Mouse (Mus musculus) gastrocnemius, postnatal 10 days (tissue): ENCODE results near the gene Evi5l. TPM values are rescaled to one million over a fixed set of nuclear protein-coding genes. Genes with fewer than 3 reads are reported as not detected.

Source experiments
- DNase-seq: peaks from one replicate; pipeline ENCODE4 v3.0.0; 2021; ENCODE audit warnings: mixed read lengths
- long read RNA-seq, 2 experiments: library from polyadenylated mRNA; stranded (forward); transcript quantifications; one replicate each; pipeline ENCODE4 v2.0.0; 2021
- total RNA-seq, 2 experiments: library from RNA; stranded (reverse); gene quantifications; 2 replicates each; pipeline ENCODE4 v1.2.3; 2021

Evi5l gene
- 10 to 100 TPM; 15.5 to 20.5 TPM for total RNA-seq
- long read RNA-seq, experiment 1, transcript Evi5l-203 (20 exons, 3,938 nt) = major isoform, 18 of 34 reads
- long read RNA-seq, experiment 1, partial matches to known transcripts = 3 of 34 reads
- long read RNA-seq, experiment 1, other reads (novel, unspliced or antisense) = 7 of 34 reads
- long read RNA-seq, experiment 2, transcript Evi5l-203 (20 exons, 3,938 nt) = major isoform, 6 of 20 reads
- long read RNA-seq, experiment 2, partial matches to known transcripts = 4 of 20 reads
- long read RNA-seq, experiment 2, other reads (novel, unspliced or antisense) = 7 of 20 reads

DNA sequence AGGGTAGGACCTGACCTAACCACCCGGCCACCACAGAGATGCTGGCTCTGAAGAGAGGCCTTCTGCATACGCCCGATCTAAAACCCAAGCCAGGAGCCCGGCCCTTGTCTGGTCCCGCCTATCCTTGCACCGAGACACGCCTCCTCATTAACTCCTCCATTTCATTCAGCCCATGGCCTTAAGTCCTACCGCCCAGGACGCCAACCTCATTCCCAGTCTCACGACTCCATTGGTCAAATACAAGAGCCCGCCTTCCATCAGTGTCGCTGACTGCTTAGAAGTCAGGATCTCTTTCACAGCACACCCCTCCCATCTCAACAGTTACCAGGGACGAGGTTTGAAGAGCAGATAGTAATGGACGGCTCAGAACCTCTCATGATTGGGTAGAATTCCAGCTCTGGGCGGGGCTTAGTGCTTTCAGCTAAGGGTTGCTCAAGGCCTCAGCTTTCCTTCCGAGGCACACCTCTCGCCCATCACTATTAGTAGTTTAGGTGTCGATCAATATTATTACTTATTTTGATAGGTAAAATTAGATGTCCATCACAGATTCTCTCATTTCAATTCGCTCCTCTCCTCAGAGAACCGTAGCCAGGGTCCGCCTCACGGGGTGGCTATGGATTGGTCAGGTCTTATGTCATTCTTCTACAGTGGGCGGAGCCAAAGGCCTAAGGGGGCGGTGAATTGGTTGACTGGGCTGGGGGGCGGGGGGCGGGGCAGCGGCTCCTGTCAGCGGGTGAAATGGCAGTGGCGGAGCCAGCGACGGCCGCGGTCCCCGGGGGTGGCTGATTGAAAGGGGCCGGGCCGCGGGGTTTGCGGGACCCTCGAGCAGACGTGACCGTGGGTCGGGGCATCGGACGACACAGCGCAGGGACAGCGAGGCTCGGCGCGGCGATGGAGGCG, at the start of gene Evi5l:
Gene Evi5l (plus strand): TSS at position 716 of the 900 bp plus-strand sequence.
- DNase-seq = peak; percentile 95

DNA sequence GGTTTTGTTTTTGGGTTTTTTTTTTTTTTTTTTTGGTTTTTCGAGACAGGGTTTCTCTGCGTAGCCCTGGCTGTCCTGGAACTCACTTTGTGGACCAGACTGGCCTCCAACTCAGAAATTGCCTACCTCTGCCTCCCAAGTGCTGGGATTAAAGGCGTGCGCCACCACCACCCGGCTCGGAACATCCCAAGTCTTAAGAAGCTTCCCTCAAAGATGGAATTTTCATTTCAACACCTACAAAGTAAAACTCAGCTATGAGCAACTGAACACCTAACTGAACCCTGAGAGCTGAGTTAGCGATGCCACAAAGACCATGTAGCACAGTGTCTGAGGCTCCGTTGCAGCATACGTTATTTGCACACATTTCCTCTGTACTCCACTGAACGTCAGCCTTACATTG, 32.6 kb upstream of the Evi5l start, which contains the start of gene Cd209g:
Gene Cd209g (plus strand): TSS at position 301 of the 400 bp plus-strand sequence.
- no peak for DNase-seq

- peak; percentile 75 for DNase-seq
Observed at GRCm38 (mm10) chr8:4139660-4140646, 26.4 kb upstream of the Evi5l start.

- no peak for DNase-seq
Observed at GRCm38 (mm10) chr8:4141721-4142120, 24.6 kb upstream of the Evi5l start.

DNA sequence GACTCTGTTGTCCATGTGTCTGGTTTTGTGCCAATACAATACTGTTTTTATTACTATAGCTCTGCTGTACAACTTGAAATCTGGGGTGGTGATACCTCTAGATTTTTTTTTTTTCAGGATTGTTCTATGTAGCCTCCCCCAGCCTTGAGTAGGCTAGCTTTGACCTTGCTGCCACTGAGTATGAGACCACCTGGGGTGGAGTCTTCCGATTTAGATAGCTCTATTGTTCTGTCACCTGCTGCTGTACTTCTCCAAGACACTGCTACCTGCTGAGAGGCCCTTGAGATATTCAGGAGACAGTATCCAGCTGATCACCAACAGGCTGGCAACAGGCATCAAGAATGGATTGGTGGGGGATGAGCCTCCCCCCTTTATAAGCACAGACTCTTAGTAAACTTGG, 19.1 kb upstream of the Evi5l start:
- DNase-seq = no peak

GRCm38 (mm10) chr8:4154878-4155277, 11.5 kb upstream of the Evi5l start:
- DNase-seq = no peak

DNA sequence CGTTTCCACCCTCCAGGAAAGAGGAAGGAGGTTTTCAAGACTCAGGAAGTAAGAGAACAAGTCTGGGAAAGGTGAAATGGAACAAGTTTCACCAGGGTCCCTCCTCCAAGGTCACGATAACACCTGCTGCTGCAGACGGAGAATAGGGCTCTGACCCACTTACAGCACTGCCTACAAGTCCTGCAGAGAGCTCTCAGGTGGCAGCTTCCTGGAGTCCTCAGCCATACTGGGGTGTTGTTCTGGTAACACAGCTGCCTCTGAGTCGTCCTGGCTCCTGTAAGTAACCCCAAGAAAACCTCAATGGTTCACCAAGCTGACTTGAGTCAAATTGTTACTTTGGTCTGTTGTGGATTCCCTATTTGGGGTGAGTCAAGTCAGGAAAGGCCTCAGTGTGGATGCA, 3.6 kb upstream of the Evi5l start:
- DNase-seq = no peak

GRCm38 (mm10) chr8:4165176-4165851, 1.1 kb upstream of the Evi5l start:
- DNase-seq = no peak

- no peak for DNase-seq
Observed at GRCm38 (mm10) chr8:4166881-4167525, 636 bp downstream of the Evi5l start.

DNA sequence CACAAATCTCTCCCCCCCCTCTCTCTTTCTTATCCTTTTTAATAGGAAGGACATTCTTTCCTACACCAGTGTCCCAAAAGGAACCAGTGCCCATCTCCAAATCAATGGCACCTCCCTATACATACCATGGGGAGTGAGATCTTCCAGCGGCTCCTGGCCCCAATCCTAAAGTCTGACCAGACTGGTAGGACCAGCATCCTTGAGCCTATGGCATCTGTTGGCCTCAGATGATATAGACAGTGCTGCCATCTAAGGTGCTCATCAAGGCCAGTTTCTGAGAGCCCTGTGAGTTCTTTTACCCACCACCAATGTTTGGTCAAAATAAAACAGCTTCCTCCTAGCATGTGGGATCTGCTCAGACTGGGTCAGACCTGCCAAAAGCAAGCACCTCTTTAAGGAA, 1.6 kb downstream of the Evi5l start:
- no peak for DNase-seq

DNA sequence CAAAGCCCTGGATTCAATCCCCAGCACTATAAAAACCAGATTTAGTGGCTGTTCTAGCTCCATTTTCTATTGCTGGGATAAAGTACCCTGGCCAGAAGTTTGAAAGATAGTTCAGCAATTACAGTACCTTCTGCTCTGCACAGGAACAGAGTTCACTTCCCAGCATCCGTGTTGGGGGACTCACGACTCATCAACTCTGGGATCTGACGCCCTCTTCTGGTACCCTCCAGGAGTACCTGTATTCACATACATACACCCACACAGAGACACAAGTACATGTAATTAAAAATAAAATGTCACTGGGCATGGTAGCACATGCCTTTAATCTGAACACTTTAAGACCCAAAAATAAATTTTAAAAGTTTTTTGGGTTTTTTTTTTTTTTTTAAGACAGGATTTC, 6.1 kb downstream of the Evi5l start:
- no peak for DNase-seq

DNA sequence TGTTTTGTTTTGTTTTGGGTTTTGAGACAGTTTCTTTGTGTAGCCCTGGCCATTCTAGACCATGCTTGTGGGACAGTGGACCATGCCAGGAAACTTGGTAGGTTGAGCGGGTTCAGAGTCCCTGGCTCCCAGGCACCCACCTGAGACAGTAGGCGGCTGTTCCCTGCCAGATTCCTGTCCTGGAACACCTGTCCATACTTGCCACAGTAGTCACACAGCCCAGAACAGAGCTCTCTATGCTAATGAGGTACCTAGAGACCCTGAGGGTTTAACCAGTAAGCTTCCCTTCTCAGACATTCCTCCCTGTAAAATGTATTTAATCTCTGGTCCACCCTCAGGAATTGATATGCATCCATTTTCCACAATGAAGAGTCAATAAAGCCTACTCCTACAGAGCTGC, 7.7 kb downstream of the Evi5l start:
- DNase-seq = no peak

GRCm38 (mm10) chr8:4183409-4183808, 17.0 kb downstream of the Evi5l start:
- no peak for DNase-seq

- DNase-seq = no peak
Observed at GRCm38 (mm10) chr8:4186151-4186550, 19.8 kb downstream of the Evi5l start.

DNA sequence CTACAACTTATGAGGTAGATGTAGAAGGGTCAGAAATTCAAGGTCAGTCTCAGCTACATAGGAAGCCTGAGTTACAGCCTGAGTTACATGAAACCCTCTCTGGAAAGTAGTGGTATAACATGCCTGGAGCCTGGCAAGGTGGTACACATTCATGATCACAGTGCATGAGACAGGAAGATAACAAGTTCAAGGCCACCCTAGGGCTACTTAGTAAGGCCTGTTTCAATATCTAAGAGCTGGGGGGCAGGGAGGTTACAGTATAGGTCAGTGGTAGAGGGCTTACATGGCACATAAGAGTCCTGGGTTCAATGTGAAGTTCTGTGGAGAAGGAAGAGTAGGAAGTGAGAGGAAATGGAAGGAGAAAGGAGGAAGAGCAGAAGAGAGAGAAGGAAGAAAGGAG, 22.2 kb downstream of the Evi5l start:
- DNase-seq = no peak

DNA sequence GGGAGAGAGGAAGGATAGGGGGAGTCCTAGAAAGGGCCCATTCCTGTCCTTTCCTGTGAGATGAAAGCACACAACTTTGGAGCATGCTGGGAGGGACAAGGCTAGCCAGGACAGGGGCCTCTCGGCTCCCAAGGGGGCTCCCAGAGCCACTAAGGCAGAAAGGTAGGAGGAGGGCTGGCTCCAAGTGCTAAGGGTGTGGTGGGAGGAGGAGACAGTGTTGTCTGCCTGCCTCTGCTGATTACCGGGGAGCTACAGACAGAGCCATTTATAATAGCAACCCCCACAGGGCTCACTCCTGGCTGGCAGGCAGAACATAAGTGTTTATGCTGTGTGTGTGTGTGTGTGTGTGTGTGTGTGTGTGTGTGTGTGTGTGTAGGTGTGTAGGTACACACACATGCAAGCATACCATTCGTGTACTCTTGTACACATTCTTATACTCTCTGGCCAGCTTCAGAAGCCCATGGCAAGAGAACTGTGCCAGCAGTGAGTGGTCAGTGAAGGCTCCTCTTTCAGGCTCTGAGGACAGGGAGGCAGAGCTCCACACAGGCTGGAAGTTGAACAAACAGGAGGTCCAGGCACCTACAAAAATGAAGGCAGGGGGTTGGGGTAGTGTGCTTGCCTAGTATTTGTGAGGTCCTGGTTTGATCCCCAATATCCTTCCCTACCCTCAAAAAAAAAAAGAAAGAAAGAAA, 22.8 kb downstream of the Evi5l start:
- no peak for DNase-seq

DNA sequence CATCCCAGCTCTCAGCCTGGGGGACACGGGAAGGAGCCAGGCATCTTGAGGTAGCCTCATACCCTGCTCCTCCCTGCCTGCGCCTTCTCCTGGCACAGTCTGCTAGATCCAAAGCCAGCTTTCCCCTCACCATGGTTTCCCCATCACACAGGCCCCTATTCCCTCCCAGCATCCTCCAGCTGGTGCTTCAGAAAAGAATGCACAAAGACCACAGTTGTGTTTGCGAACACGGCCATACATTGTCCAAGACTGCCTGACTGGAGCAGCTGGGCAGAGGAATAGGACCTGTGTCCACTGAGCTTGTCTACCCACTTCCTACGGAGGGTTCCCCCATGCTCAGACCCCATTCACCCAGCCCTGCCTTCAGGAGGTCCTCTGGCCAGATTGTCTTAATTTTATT, 25.9 kb downstream of the Evi5l start:
- DNase-seq = no peak

GRCm38 (mm10) chr8:4192807-4193587, 26.6 kb downstream of the Evi5l start:
- DNase-seq = peak; percentile 91

DNA sequence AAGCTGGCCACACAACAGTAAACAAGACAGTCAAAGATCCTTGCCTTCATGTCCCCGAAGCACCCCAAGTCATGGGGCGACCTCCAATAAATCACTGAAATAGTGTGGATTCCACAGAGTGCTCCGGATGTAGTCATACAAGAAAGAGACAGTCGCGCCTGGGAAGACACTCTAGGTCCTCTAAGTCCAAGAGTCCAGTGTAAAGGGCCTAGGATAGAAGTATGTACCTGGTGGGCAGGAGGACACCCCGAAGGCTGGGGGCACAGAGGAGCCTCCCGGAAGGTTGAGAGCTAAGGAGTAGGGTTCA, 27.2 kb downstream of the Evi5l start:
- DNase-seq = no peak

DNA sequence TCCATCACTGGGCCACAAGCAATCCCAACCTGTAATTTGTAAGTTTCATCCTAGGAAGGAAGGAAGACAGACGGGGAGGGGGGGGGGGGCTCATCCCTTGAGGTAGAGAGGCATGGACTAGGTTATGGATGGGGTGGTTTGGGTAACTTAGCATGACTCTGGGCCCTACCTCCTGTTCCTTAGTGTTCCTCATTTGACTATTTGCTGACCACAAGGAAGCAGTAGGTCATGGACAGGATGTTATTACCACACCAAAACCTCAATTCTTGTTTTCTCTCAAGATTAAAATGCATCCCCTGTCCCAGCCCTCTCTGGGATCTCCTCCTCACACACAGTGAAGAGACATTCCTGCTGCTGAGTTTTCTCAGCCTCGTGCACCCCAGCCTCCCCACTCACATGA, 35.0 kb downstream of the Evi5l start:
- DNase-seq = no peak
